Mouse (Mus musculus) myocyte (in vitro differentiated cells): ENCODE data around the gene Higd1a. TPM values are rescaled to one million over a fixed set of nuclear protein-coding genes. Genes with fewer than 3 reads are reported as not detected.

Experiments
- H3K27me3 ChIP-seq: one replicate; pipeline ENCODE4 v1.6.1; 2011; ENCODE audit not compliant: control insufficient read depth, insufficient read depth, insufficient read length
- H3K36me3 ChIP-seq: one replicate; pipeline ENCODE4 v1.6.1; 2011; ENCODE audit not compliant: control insufficient read depth, insufficient read depth
- H3K4me2 ChIP-seq: one replicate; pipeline ENCODE4 v1.6.1; 2011; ENCODE audit warnings: low read depth, control low read depth
- H3K4me3 ChIP-seq: one replicate; pipeline ENCODE4 v1.5.1; 2011; ENCODE audit warnings: mild to moderate bottlenecking, control low read depth, moderate library complexity
- H3K79me2 ChIP-seq: one replicate; pipeline ENCODE4 v1.6.1; 2011; ENCODE audit not compliant: control insufficient read depth, insufficient read depth
- H3ac ChIP-seq: one replicate; pipeline ENCODE4 v1.6.1; 2011; ENCODE audit not compliant: control insufficient read depth, insufficient read length
- CEBPB ChIP-seq: IDR thresholded peaks from 2 replicates; pipeline ENCODE4 v1.6.1; 2011; ENCODE audit warnings: mild to moderate bottlenecking, moderate library complexity; ENCODE audit not compliant: poor library complexity, insufficient read depth, severe bottlenecking
- E2F4 ChIP-seq: IDR thresholded peaks from one replicate; pipeline ENCODE4 v1.6.1; 2011; ENCODE audit warnings: mild to moderate bottlenecking, control low read depth, moderate library complexity; ENCODE audit not compliant: insufficient read depth
- MAX ChIP-seq: IDR thresholded peaks from one replicate; pipeline ENCODE4 v1.6.1; 2011; ENCODE audit warnings: low read depth, mild to moderate bottlenecking, control low read depth
- MYOD1 ChIP-seq, 3 experiments: IDR thresholded peaks; one replicate each; pipeline ENCODE4 v1.6.1; 2011; ENCODE audit warnings: control low read depth in 2 of 3, low read depth in 2 of 3, mild to moderate bottlenecking in 2 of 3, moderate library complexity in 1 of 3; ENCODE audit not compliant: insufficient read length in 2 of 3, control insufficient read depth in 1 of 3
- MYOG ChIP-seq, 3 experiments: IDR thresholded peaks; one replicate each; pipeline ENCODE4 v1.6.1; 2011; ENCODE audit warnings: control low read depth in 2 of 3, low read depth in 2 of 3, mild to moderate bottlenecking in 2 of 3; ENCODE audit not compliant: insufficient read length in 2 of 3, control insufficient read depth in 1 of 3, insufficient read depth in 1 of 3
- POLR2A ChIP-seq: IDR thresholded peaks from one replicate; pipeline ENCODE4 v1.6.1; 2011; ENCODE audit warnings: low read depth, mild to moderate bottlenecking, control low read depth, moderate library complexity; ENCODE audit not compliant: insufficient read length
- POLR2AphosphoS2 ChIP-seq: IDR thresholded peaks from one replicate; pipeline ENCODE4 v1.6.1; 2011; ENCODE audit warnings: low read depth, control low read depth; ENCODE audit not compliant: insufficient read length
- REST ChIP-seq: IDR thresholded peaks from one replicate; pipeline ENCODE4 v1.6.1; 2011; ENCODE audit warnings: mild to moderate bottlenecking, control low read depth, moderate library complexity; ENCODE audit not compliant: insufficient read depth, insufficient read length
- SRF ChIP-seq: IDR thresholded peaks from one replicate; pipeline ENCODE4 v1.6.1; 2011; ENCODE audit warnings: low read depth; ENCODE audit not compliant: control insufficient read depth, insufficient read length
- TCF12 ChIP-seq: IDR thresholded peaks from one replicate; pipeline ENCODE4 v1.6.1; 2011; ENCODE audit warnings: mild to moderate bottlenecking, control low read depth; ENCODE audit not compliant: poor library complexity, insufficient read depth, severe bottlenecking
- TCF3 ChIP-seq: IDR thresholded peaks from one replicate; pipeline ENCODE4 v1.6.1; 2011; ENCODE audit warnings: low read depth, control low read depth; ENCODE audit not compliant: insufficient read length
- USF1 ChIP-seq: IDR thresholded peaks from one replicate; pipeline ENCODE4 v1.6.1; 2011; ENCODE audit warnings: low read depth, mild to moderate bottlenecking, control low read depth, moderate library complexity
- polyA plus RNA-seq: library from polyadenylated mRNA; unstranded; fragments of >200 nt; fragmentation: generic; extraction: Trizol; gene quantifications from one replicate; pipeline ENCODE4 v1.2.1, GENCODE M21; 2012; ENCODE audit warnings: missing spikeins

The Higd1a gene
- polyA plus RNA-seq, 1 experiment: 115 TPM

DNA sequence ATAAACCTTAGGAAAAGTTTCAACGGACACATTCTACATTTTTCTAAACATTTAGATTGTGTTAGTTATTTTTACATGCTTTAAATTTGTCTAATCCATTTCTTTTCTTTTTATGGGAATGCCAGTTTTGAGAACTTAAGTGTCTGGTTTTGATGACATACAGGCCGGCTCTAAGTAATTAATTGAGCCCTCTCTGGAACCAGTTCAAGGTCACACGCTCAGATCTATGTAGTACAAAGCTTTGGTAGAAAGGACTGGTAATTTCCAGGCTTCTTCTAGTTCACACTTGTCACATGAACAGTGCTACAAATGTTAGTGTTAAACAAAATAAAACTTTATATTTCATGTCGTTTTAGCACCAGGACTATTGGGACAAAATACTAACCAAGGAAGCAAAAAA, 6.7 kb upstream of the Higd1a start:
- H3K79me2 ChIP-seq: no peaks in the 10 kb centered on the region

DNA sequence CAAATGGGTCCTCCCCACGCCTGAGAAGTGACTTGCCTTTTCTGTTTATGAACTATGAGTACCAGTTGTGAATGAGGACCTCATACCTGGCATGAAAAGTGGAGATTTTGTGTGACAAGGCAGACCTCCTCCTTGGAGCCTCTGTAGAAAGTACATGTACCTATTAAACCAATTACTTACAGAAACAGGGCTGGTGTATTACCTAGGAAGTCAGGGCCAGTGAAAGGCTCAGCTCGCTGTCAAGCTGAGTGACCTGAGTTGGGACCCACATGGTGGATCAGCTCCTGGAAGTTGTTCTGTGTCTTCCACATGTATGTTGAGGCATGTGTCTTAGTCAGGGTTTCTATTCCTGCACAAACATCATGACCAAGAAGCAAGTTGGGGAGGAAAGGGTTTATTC, 2.8 kb upstream of the Higd1a start:
- Histone ChIP-seq H3K79me2 (peaks cover 10% of the 10 kb centered on the region), H3K4me3 (no peak overlapping the region), H3K36me3 (no peaks in the 10 kb centered on the region), H3ac (no peak overlapping the region), H3K27me3 (peaks cover 4% of the 10 kb centered on the region), H3K4me2 (no peak overlapping the region)
- TF ChIP-seq CEBPB (no peak), REST (no peak), TCF12 (no peak), E2F4 (no peak), POLR2A (no peak), TCF3 (no peak), MAX (no peak), MYOG (IDR thresholded peaks at IDR 0.05; ENCODE audit: control insufficient read depth in 1 of 3, insufficient read depth in 1 of 3, insufficient read length in 2 of 3, low read depth in 2 of 3) (no peak), SRF (no peak), USF1 (no peak), MYOD1 (IDR thresholded peaks at IDR 0.05; ENCODE audit: control insufficient read depth in 1 of 3, insufficient read length in 2 of 3, low read depth in 2 of 3) (no peak), POLR2AphosphoS2 (no peak)

More for the DNA sequence above, 6.7 kb upstream of the Higd1a start:
- no peak for TF ChIP-seq MYOG (IDR thresholded peaks at IDR 0.05; ENCODE audit: control insufficient read depth in 1 of 3, insufficient read depth in 1 of 3, insufficient read length in 2 of 3, low read depth in 2 of 3)
- no peak for TF ChIP-seq CEBPB
- TF ChIP-seq USF1: no peak
- no peak for TF ChIP-seq SRF
- no peak for TF ChIP-seq E2F4
- TF ChIP-seq TCF12: no peak
- no peak for TF ChIP-seq MAX
- TF ChIP-seq POLR2AphosphoS2: no peak
- TF ChIP-seq MYOD1 (IDR thresholded peaks at IDR 0.05; ENCODE audit: control insufficient read depth in 1 of 3, insufficient read length in 2 of 3, low read depth in 2 of 3): no peak
- no peak overlapping the region for H3K4me3 ChIP-seq
- H3K4me2 ChIP-seq: no peak overlapping the region
- no peaks in the 10 kb centered on the region for H3K36me3 ChIP-seq
- peaks cover 18% of the 10 kb centered on the region for H3K27me3 ChIP-seq
- H3ac ChIP-seq: no peak overlapping the region

- H3K4me3 ChIP-seq: no peak overlapping the region
- H3K4me2 ChIP-seq: no peak overlapping the region
- TF ChIP-seq TCF3 (no peak), MAX (no peak), MYOG (IDR thresholded peaks at IDR 0.05; ENCODE audit: control insufficient read depth in 1 of 3, insufficient read depth in 1 of 3, insufficient read length in 2 of 3, low read depth in 2 of 3) (no peak), REST (no peak), POLR2A (no peak), CEBPB (no peak), MYOD1 (IDR thresholded peaks at IDR 0.05; ENCODE audit: control insufficient read depth in 1 of 3, insufficient read length in 2 of 3, low read depth in 2 of 3) (no peak), USF1 (no peak), POLR2AphosphoS2 (no peak), E2F4 (no peak), TCF12 (no peak), SRF (no peak)
- peaks cover 26% of the 10 kb centered on the region for H3K79me2 ChIP-seq
- no peak overlapping the region for H3ac ChIP-seq
- no peaks in the 10 kb centered on the region for H3K27me3 ChIP-seq
- H3K36me3 ChIP-seq: no peaks in the 10 kb centered on the region
Measured at GRCm38 (mm10) chr9:121859345-121859744, 1.2 kb upstream of the Higd1a start.

- TF ChIP-seq MYOD1 (IDR thresholded peaks at IDR 0.05; ENCODE audit: control insufficient read depth in 1 of 3, insufficient read length in 2 of 3, low read depth in 2 of 3) (peak in 1 of 3 experiments; percentile 19), POLR2A (peak; percentile 75), REST (no peak), POLR2AphosphoS2 (peak; percentile 83)
- peak overlapping the region; percentile 77 for H3K4me3 ChIP-seq
- peaks cover 37% of the 10 kb centered on the region for H3K79me2 ChIP-seq
- peak overlapping the region; percentile 73 for H3K4me2 ChIP-seq
- no peaks in the 10 kb centered on the region for H3K27me3 ChIP-seq
- no peaks in the 10 kb centered on the region for H3K36me3 ChIP-seq
- peak overlapping the region; percentile 79 for H3ac ChIP-seq
Measured at GRCm38 (mm10) chr9:121857474-121858152, 549 bp downstream of the Higd1a start.
